Mouse (Mus musculus) activated CD4-positive, CD25-positive, alpha-beta regulatory T cell (primary cell): ENCODE results near the gene Rap2c. TPM values are rescaled to one million over a fixed set of nuclear protein-coding genes. Genes with fewer than 3 reads are reported as not detected.

ENCODE experiments used
- polyA plus RNA-seq, 2 experiments: library from polyadenylated mRNA; unstranded; fragments of 100-300 nt; shearing (Covaris generic); gene quantifications; one replicate each; pipeline ENCODE4 v1.2.1; 2017

Gene Rap2c
- polyA plus RNA-seq = 10 to 100 TPM; 25.5 to 28.3 TPM

DNA sequence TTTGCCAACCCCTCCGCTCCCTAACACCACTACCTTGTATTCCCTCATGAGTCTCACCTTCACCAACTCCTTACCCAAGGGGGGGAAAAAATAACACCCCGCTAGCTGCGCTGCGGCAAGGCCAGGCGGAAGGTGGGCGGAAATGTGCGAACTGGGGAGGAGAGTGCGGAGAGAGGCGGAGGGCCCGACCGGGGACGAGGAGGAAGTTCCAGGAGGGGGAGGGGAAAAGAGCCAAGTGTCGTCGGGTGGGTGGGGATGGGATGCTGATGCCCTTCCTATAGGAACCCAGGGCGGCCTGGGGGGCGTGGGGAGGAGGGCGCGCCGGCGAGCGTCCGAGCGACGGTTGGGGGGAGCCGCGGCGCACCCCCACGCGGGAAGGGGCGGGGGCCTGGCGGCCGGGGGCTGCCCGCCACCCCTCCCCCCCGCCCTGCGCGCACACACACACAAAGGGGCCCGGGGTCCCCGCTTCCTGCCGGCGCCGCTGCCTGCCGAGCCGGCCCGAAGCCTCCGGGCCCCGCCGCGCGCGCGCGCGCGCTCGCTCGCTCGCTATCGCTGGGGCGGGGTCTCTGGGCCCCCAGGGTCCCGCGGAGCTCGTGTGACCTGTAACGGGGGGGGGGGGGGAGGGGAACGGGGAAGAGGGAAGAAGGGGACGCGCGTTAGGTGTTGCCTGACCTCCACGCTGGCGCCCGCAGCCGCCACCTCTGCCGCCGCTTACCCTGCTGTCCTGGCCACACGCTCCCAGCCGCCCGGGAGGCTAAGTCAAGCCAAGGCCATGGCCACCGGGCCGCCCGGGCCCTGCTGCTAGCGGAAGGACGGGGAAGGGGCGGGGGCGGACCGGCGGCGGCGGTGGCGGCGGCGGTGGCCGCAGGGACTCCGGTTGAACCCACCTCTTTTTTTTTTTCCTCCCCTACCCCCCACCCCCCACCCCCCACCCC, at the start of gene Rap2c:
Rap2c (minus strand) TSS at position 168 of the 935 bp plus-strand sequence.

Other genes with a start within 250 kb of the Rap2c start
- 10 to 100 TPM; 44.9 to 63.7 TPM for gene Stk26, start 177.0 kb downstream of the Rap2c start, polyA plus RNA-seq
- gene Frmd7, start 75.3 kb downstream of the Rap2c start, polyA plus RNA-seq = under 1 TPM in 1 of 2 experiments, not detected in 1; 0.41 TPM
- 10 to 100 TPM; 21.6 to 47.9 TPM for gene Mbnl3, start 188.5 kb upstream of the Rap2c start, polyA plus RNA-seq